Mouse (Mus musculus): Measurements from ENCODE around the gene Timm22. TPM values are rescaled to one million over a fixed set of nuclear protein-coding genes. Genes with fewer than 3 reads are reported as not detected.

Gene Timm22
- polyA plus RNA-seq, 1 experiment from 2014 or later, result 138 TPM

DNA sequence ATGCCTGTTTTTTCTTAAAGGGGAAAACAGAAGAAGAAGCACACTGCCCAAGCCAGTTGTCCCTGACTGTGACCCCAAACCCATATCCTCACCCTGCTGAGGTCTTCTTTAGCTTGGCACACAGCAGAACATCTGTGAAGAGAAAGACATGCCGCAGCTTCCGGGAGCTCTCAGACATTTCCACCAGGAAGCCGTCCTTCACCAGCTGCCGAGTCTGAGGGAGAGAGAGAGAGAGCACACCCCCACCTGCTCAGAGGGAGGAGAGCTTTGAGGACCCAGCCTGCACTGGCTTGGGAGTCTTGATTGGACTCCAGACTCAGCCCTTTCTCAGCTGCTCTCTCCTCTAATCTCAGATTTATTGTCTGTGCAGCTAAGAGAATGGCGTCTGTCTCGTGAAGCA is 54.4 kb downstream of the Timm22 start:
- H3K27ac ChIP-seq (replicated peaks; ENCODE audit: low read depth, low read length), result no peak overlapping the region
- no peaks in the 10 kb centered on the region for H3K27me3 ChIP-seq (ENCODE audit: control insufficient read depth, insufficient read depth, low read length)
- no peak for DNase-seq (ENCODE audit: low spot score)
- ATAC-seq (replicated peaks; ENCODE audit: insufficient number of reproducible peaks, low FRiP score, low TSS enrichment, low read depth), result no peak
- 79% methylated on average over 6 of the region's 6 CpGs for WGBS
- no peaks in the 10 kb centered on the region for H3K9me3 ChIP-seq (replicated peaks; ENCODE audit: control insufficient read depth, low read length)
- no peaks in the 10 kb centered on the region; the same call in none of the 2 replicates for H3K36me3 ChIP-seq (replicated peaks; ENCODE audit: control insufficient read depth, insufficient read depth, low read depth, low read length)
- no peak overlapping the region for H3K4me3 ChIP-seq (ENCODE audit: low read depth, low read length)
- H3K9ac ChIP-seq (replicated peaks; ENCODE audit: low read length), result no peak overlapping the region
- H3K4me2 ChIP-seq (ENCODE audit: low read depth, low read length), result no peak overlapping the region
- no peaks in the 10 kb centered on the region for H3K4me1 ChIP-seq (ENCODE audit: control insufficient read depth, insufficient read depth, low read length)

GRCm38 (mm10) chr11:76461696-76462095 is 54.9 kb downstream of the Timm22 start:
- no peak overlapping the region for H3K4me3 ChIP-seq (ENCODE audit: low read depth, low read length)
- ATAC-seq (replicated peaks; ENCODE audit: insufficient number of reproducible peaks, low FRiP score, low TSS enrichment, low read depth), result no peak
- no peak overlapping the region for H3K9ac ChIP-seq (replicated peaks; ENCODE audit: low read length)
- no peak overlapping the region for H3K4me2 ChIP-seq (ENCODE audit: low read depth, low read length)
- no peaks in the 10 kb centered on the region; the same call in none of the 2 replicates for H3K36me3 ChIP-seq (replicated peaks; ENCODE audit: control insufficient read depth, insufficient read depth, low read depth, low read length)
- no peak overlapping the region for H3K27ac ChIP-seq (replicated peaks; ENCODE audit: low read depth, low read length)
- peaks cover under 1% of the 10 kb centered on the region for H3K4me1 ChIP-seq (ENCODE audit: control insufficient read depth, insufficient read depth, low read length)
- no peaks in the 10 kb centered on the region for H3K27me3 ChIP-seq (ENCODE audit: control insufficient read depth, insufficient read depth, low read length)
- 90% methylated on average over 5 of the region's 5 CpGs for WGBS
- H3K9me3 ChIP-seq (replicated peaks; ENCODE audit: control insufficient read depth, low read length), result no peaks in the 10 kb centered on the region
- no peak for DNase-seq (ENCODE audit: low spot score)

DNA sequence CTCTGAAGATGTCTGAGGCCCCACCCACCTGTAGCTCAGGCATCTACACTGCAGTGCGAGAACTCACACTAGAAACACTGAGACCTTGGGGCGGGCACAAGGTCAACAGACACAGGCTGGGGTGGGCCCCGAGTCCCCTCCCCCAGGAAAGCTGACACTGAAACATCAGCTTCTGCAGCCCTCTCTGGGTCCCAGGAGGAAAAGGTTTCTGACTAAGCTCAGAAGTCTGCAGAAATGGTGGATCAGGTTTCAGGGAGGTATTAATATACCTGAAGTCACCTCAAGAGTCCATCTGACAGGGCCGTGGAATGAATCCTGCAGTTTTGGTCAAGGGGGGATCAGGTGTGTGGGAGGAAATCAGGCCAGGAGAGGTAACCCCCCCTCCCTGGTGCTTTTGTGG is 59.1 kb downstream of the Timm22 start:
- WGBS, result 52% methylated on average over 4 of the region's 4 CpGs
- Histone ChIP-seq H3K27ac (replicated peaks; ENCODE audit: low read depth, low read length) (no peak overlapping the region), H3K9me3 (replicated peaks; ENCODE audit: control insufficient read depth, low read length) (no peaks in the 10 kb centered on the region), H3K4me1 (ENCODE audit: control insufficient read depth, insufficient read depth, low read length) (peaks cover 16% of the 10 kb centered on the region), H3K4me3 (ENCODE audit: low read depth, low read length) (no peak overlapping the region), H3K4me2 (ENCODE audit: low read depth, low read length) (no peak overlapping the region), H3K27me3 (ENCODE audit: control insufficient read depth, insufficient read depth, low read length) (no peaks in the 10 kb centered on the region), H3K36me3 (replicated peaks; ENCODE audit: control insufficient read depth, insufficient read depth, low read depth, low read length) (no peaks in the 10 kb centered on the region; the same call in none of the 2 replicates), H3K9ac (replicated peaks; ENCODE audit: low read length) (no peak overlapping the region)
- ATAC-seq (replicated peaks; ENCODE audit: insufficient number of reproducible peaks, low FRiP score, low TSS enrichment, low read depth), result no peak
- DNase-seq (ENCODE audit: low spot score), result peak; percentile 36

Other genes starting within 250 kb of the Timm22 start
- gene Vps53, start 227.3 kb upstream of the Timm22 start, polyA plus RNA-seq (2014; fragmentation: Nextera tagmentation; extraction: Ambion mirVana), result 41.1 and 41.7 TPM in 2 replicates
- 31.0 and 34.3 TPM in 2 replicates for gene Fam57a, start 227.3 kb upstream of the Timm22 start, polyA plus RNA-seq (2014; fragmentation: Nextera tagmentation; extraction: Ambion mirVana)
- gene Dbil5, start 189.3 kb upstream of the Timm22 start, polyA plus RNA-seq (2014; fragmentation: Nextera tagmentation; extraction: Ambion mirVana), result 0.39 and 1.2 TPM in 2 replicates
- 54.7 and 55.6 TPM in 2 replicates for gene Gemin4, start 189.3 kb upstream of the Timm22 start, polyA plus RNA-seq (2014; fragmentation: Nextera tagmentation; extraction: Ambion mirVana)
- 22.4 and 25.1 TPM in 2 replicates for gene Mrm3, start 163.2 kb upstream of the Timm22 start, polyA plus RNA-seq (2014; fragmentation: Nextera tagmentation; extraction: Ambion mirVana)
- gene Glod4, start 163.2 kb upstream of the Timm22 start, polyA plus RNA-seq (2014; fragmentation: Nextera tagmentation; extraction: Ambion mirVana), result 152 and 158 TPM in 2 replicates
- gene Nxn, start 7.8 kb upstream of the Timm22 start, polyA plus RNA-seq (2014; fragmentation: Nextera tagmentation; extraction: Ambion mirVana), result 40.0 and 41.8 TPM in 2 replicates
- 31.9 and 32.3 TPM in 2 replicates for gene Abr, start 215.4 kb downstream of the Timm22 start, polyA plus RNA-seq (2014; fragmentation: Nextera tagmentation; extraction: Ambion mirVana)